Mouse (Mus musculus): ENCODE results near the gene Mettl24. TPM values are rescaled to one million over a fixed set of nuclear protein-coding genes. Genes with fewer than 3 reads are reported as not detected.

Mettl24 gene
- polyA plus RNA-seq, 1 experiment from 2014 or later = 3.9 TPM

- Histone ChIP-seq H3K27ac (no peak overlapping the region), H3K36me3 (ENCODE audit: insufficient read depth, low read length) (no peaks in the 10 kb centered on the region), H3K27me3 (ENCODE audit: insufficient read depth, low read length) (no peaks in the 10 kb centered on the region), H3K9me3 (replicated peaks; ENCODE audit: low read length) (no peaks in the 10 kb centered on the region), H3K4me1 (replicated peaks; ENCODE audit: insufficient read depth, low read length) (no peaks in the 10 kb centered on the region), H3K4me2 (ENCODE audit: low read length) (no peak overlapping the region), H3K4me3 (replicated peaks; ENCODE audit: low read depth, low read length) (no peak overlapping the region), H3K9ac (ENCODE audit: low read depth, low read length) (no peak overlapping the region)
- WGBS = 89% methylated on average over 6 of the region's 6 CpGs
- ATAC-seq (replicated peaks; ENCODE audit: low FRiP score, low read depth) (no peak), DNase-seq (ENCODE audit: low spot score) (no peak)
- TF ChIP-seq CTCF (IDR thresholded peaks at IDR 0.05; ENCODE audit: low read depth) = no peak
Measured at GRCm38 (mm10) chr10:40688266-40688665, 5.2 kb downstream of the Mettl24 start.

- H3K9ac ChIP-seq (ENCODE audit: low read depth, low read length) = no peak overlapping the region
- 71% methylated on average over 1 of the region's 1 CpGs for WGBS
- no peaks in the 10 kb centered on the region for H3K36me3 ChIP-seq (ENCODE audit: insufficient read depth, low read length)
- no peak overlapping the region for H3K27ac ChIP-seq
- no peaks in the 10 kb centered on the region for H3K9me3 ChIP-seq (replicated peaks; ENCODE audit: low read length)
- no peak for TF ChIP-seq CTCF (IDR thresholded peaks at IDR 0.05; ENCODE audit: low read depth)
- no peak overlapping the region for H3K4me3 ChIP-seq (replicated peaks; ENCODE audit: low read depth, low read length)
- DNase-seq (ENCODE audit: low spot score) (no peak), ATAC-seq (replicated peaks; ENCODE audit: low FRiP score, low read depth) (no peak)
- H3K4me2 ChIP-seq (ENCODE audit: low read length) = no peak overlapping the region
- no peaks in the 10 kb centered on the region for H3K4me1 ChIP-seq (replicated peaks; ENCODE audit: insufficient read depth, low read length)
- H3K27me3 ChIP-seq (ENCODE audit: insufficient read depth, low read length) = no peaks in the 10 kb centered on the region
Measured at GRCm38 (mm10) chr10:40688873-40689272, 5.8 kb downstream of the Mettl24 start.

- H3K4me2 ChIP-seq (ENCODE audit: low read length) = no peak overlapping the region
- no peaks in the 10 kb centered on the region for H3K9me3 ChIP-seq (replicated peaks; ENCODE audit: low read length)
- ATAC-seq (replicated peaks; ENCODE audit: low FRiP score, low read depth) (no peak), DNase-seq (ENCODE audit: low spot score) (no peak)
- WGBS = 47% methylated on average over 4 of the region's 4 CpGs
- H3K27ac ChIP-seq = no peak overlapping the region
- H3K4me1 ChIP-seq (replicated peaks; ENCODE audit: insufficient read depth, low read length) = no peaks in the 10 kb centered on the region
- no peak for TF ChIP-seq CTCF (IDR thresholded peaks at IDR 0.05; ENCODE audit: low read depth)
- H3K27me3 ChIP-seq (ENCODE audit: insufficient read depth, low read length) = no peaks in the 10 kb centered on the region
- no peak overlapping the region for H3K4me3 ChIP-seq (replicated peaks; ENCODE audit: low read depth, low read length)
- no peak overlapping the region for H3K9ac ChIP-seq (ENCODE audit: low read depth, low read length)
- H3K36me3 ChIP-seq (ENCODE audit: insufficient read depth, low read length) = no peaks in the 10 kb centered on the region
Measured at GRCm38 (mm10) chr10:40698652-40699051, 15.6 kb downstream of the Mettl24 start.

DNA sequence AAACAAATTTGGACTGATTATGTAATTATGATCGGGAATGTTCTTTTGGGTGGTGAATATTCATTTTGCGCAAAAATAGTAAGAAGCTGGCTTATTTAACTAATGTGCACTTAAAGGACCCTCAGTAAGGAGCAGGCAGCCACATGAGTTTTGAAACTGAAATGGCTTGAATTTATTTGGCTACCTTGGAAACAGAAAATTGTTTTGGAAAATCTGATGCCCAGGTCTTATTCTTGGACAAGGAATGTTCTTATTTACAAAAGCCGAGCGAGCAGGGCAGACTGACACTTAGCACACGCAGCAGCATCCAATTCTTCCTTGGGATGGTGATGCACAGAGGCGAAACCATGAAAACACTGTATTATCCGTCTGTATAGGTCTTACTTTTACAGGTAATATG is 28.0 kb downstream of the Mettl24 start:
- Histone ChIP-seq H3K27me3 (ENCODE audit: insufficient read depth, low read length) (no peaks in the 10 kb centered on the region), H3K4me1 (replicated peaks; ENCODE audit: insufficient read depth, low read length) (no peaks in the 10 kb centered on the region), H3K4me2 (ENCODE audit: low read length) (no peak overlapping the region), H3K9ac (ENCODE audit: low read depth, low read length) (no peak overlapping the region), H3K4me3 (replicated peaks; ENCODE audit: low read depth, low read length) (no peak overlapping the region), H3K36me3 (ENCODE audit: insufficient read depth, low read length) (no peaks in the 10 kb centered on the region), H3K9me3 (replicated peaks; ENCODE audit: low read length) (no peaks in the 10 kb centered on the region), H3K27ac (no peak overlapping the region)
- ATAC-seq (replicated peaks; ENCODE audit: low FRiP score, low read depth) (no peak), DNase-seq (ENCODE audit: low spot score) (no peak)
- no peak for TF ChIP-seq CTCF (IDR thresholded peaks at IDR 0.05; ENCODE audit: low read depth)
- WGBS = 83% methylated on average over 7 of the region's 7 CpGs

GRCm38 (mm10) chr10:40713018-40713608 is 30.0 kb downstream of the Mettl24 start:
- TF ChIP-seq CTCF (IDR thresholded peaks at IDR 0.05; ENCODE audit: low read depth) = no peak
- DNase-seq (ENCODE audit: low spot score) = peak; percentile 74
- H3K4me2 ChIP-seq (ENCODE audit: low read length) = no peak overlapping the region

DNA sequence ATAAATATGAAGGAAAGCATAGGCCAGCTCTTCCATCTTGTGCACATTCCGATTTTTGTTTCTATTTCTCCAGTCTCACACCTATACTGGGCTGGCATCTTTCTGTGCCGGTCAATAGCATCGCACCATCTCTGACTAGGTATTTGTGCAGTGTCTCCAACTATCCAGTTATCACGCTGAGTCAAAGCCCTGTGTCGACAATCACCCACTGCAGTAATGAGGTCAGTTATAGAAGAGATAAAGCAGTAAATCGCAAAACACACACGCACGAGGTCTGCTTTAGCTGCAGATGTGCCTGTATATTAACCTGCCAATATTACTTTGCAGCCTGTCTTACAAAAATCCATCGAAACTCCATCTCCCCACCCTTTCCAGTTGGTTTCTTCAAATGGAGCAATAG is 30.7 kb downstream of the Mettl24 start:
- H3K4me2 ChIP-seq (ENCODE audit: low read length) = no peak overlapping the region
- no peak for DNase-seq (ENCODE audit: low spot score)
- no peak overlapping the region for H3K27ac ChIP-seq
- H3K4me1 ChIP-seq (replicated peaks; ENCODE audit: insufficient read depth, low read length) = no peaks in the 10 kb centered on the region
- WGBS = 82% methylated on average over 9 of the region's 9 CpGs
- no peak overlapping the region for H3K4me3 ChIP-seq (replicated peaks; ENCODE audit: low read depth, low read length)
- ATAC-seq (replicated peaks; ENCODE audit: low FRiP score, low read depth) = no peak
- no peaks in the 10 kb centered on the region for H3K36me3 ChIP-seq (ENCODE audit: insufficient read depth, low read length)
- TF ChIP-seq CTCF (IDR thresholded peaks at IDR 0.05; ENCODE audit: low read depth) = no peak
- no peaks in the 10 kb centered on the region for H3K9me3 ChIP-seq (replicated peaks; ENCODE audit: low read length)
- no peak overlapping the region for H3K9ac ChIP-seq (ENCODE audit: low read depth, low read length)
- no peaks in the 10 kb centered on the region for H3K27me3 ChIP-seq (ENCODE audit: insufficient read depth, low read length)

More at GRCm38 (mm10) chr10:40713018-40713608, 30.0 kb downstream of the Mettl24 start:
- Histone ChIP-seq H3K4me3 (replicated peaks; ENCODE audit: low read depth, low read length) (no peak overlapping the region), H3K27ac (0 out of 2 replicates have a peak overlapping the region, but pooled peaks have one; percentile 5), H3K27me3 (ENCODE audit: insufficient read depth, low read length) (no peaks in the 10 kb centered on the region), H3K9me3 (replicated peaks; ENCODE audit: low read length) (no peaks in the 10 kb centered on the region), H3K36me3 (ENCODE audit: insufficient read depth, low read length) (no peaks in the 10 kb centered on the region), H3K9ac (ENCODE audit: low read depth, low read length) (no peak overlapping the region), H3K4me1 (replicated peaks; ENCODE audit: insufficient read depth, low read length) (no peaks in the 10 kb centered on the region)
- WGBS = 26% methylated on average over 9 of the region's 9 CpGs
- peak; percentile 96 for ATAC-seq (replicated peaks; ENCODE audit: low FRiP score, low read depth)

- TF ChIP-seq CTCF (IDR thresholded peaks at IDR 0.05; ENCODE audit: low read depth) = no peak
- DNase-seq (ENCODE audit: low spot score) (no peak), ATAC-seq (replicated peaks; ENCODE audit: low FRiP score, low read depth) (no peak)
- H3K36me3 ChIP-seq (ENCODE audit: insufficient read depth, low read length) = no peaks in the 10 kb centered on the region
- no peak overlapping the region for H3K9ac ChIP-seq (ENCODE audit: low read depth, low read length)
- H3K9me3 ChIP-seq (replicated peaks; ENCODE audit: low read length) = no peaks in the 10 kb centered on the region
- H3K27ac ChIP-seq = no peak overlapping the region
- 93% methylated on average over 4 of the region's 4 CpGs for WGBS
- H3K4me1 ChIP-seq (replicated peaks; ENCODE audit: insufficient read depth, low read length) = no peaks in the 10 kb centered on the region
- H3K4me2 ChIP-seq (ENCODE audit: low read length) = no peak overlapping the region
- no peaks in the 10 kb centered on the region for H3K27me3 ChIP-seq (ENCODE audit: insufficient read depth, low read length)
- H3K4me3 ChIP-seq (replicated peaks; ENCODE audit: low read depth, low read length) = no peak overlapping the region
Measured at GRCm38 (mm10) chr10:40715151-40715550, 32.1 kb downstream of the Mettl24 start.
